8 mouse cellular contexts compared by ENCODE assay signal in genomic region chr1:161251417-161252265, GRCm38 (mm10). TPM values are rescaled to one million over a fixed set of nuclear protein-coding genes. Genes with fewer than 3 reads are reported as not detected.
DNase-seq lines count a peak whose midpoint lies in the region; ATAC-seq and TF ChIP-seq lines count a peak whose summit lies in the region.

No protein-coding gene starts in this region.

- WGBS in forebrain, embryonic 14.5 days: 74% methylated on average over 9 of the region's 9 CpGs
- WGBS in liver, embryonic 14.5 days (ENCODE audit: insufficient replicate concordance): 22% methylated on average over 9 of the region's 9 CpGs

- no peaks in the 10 kb centered on the region for H3K27me3 ChIP-seq in forebrain, embryonic 14.5 days (replicated peaks; ENCODE audit: control insufficient read depth, insufficient read depth, low read length)
- no peaks in the 10 kb centered on the region for H3K27me3 ChIP-seq in liver, embryonic 14.5 days (ENCODE audit: control insufficient read depth, insufficient read depth, low read length)

- H3K9me3 ChIP-seq in forebrain, embryonic 14.5 days (replicated peaks; ENCODE audit: control insufficient read depth, low read length): no peaks in the 10 kb centered on the region
- no peaks in the 10 kb centered on the region for H3K9me3 ChIP-seq in liver, embryonic 14.5 days (ENCODE audit: control insufficient read depth, low read length)

- ATAC-seq in forebrain, embryonic 14.5 days: no peak; the same call in 1 of the 2 replicates
- ATAC-seq in liver, embryonic 14.5 days (ENCODE audit: insufficient read depth): peak; percentile 3
- ATAC-seq in neutrophil, adult 5-6 weeks (ENCODE audit: extremely low read depth, insufficient number of reproducible peaks, low FRiP score, poor library complexity, severe bottlenecking): peak; percentile 68

- peak; percentile 9 for DNase-seq in cerebellum, adult 9-10 months
- no peak for DNase-seq in cerebellum, adult 9-11 months
- peak; percentile 23 to 75 for DNase-seq in CD8-positive naive resting alpha-beta T cell, adult 2 months (ENCODE audit: low read depth in 2 of 2, low spot score in 2 of 2)
- no peak for DNase-seq in forebrain, embryonic 14.5 days (ENCODE audit: low spot score)
- no peak for DNase-seq in liver, embryonic 14.5 days (ENCODE audit: low read depth in 3 of 3, low spot score in 3 of 3)
- no peak for DNase-seq in gastrocnemius, postnatal 36 days
- DNase-seq in left cerebral cortex, postnatal 14 days (ENCODE audit: low spot score in 2 of 2): no peak

- no peak overlapping the region for H3K27ac ChIP-seq in forebrain, embryonic 14.5 days (ENCODE audit: low read depth, low read length)
- peak overlapping the region; percentile 49 for H3K27ac ChIP-seq in liver, embryonic 14.5 days

- no peak for TF ChIP-seq EP300 in liver, embryonic 14.5 days (IDR thresholded peaks at IDR 0.05; ENCODE audit: low read depth)

- peaks cover 20% of the 10 kb centered on the region for H3K4me1 ChIP-seq in forebrain, embryonic 14.5 days (ENCODE audit: control insufficient read depth, insufficient read depth, low read length)
- H3K4me1 ChIP-seq in liver, embryonic 14.5 days (replicated peaks; ENCODE audit: control insufficient read depth in 2 of 2, insufficient read depth in 2 of 2, low read length in 1 of 2): peaks cover 64 to 75% of the 10 kb centered on the region in 2 experiments

- TF ChIP-seq CTCF in liver, embryonic 14.5 days (IDR thresholded peaks at IDR 0.05; ENCODE audit: low read depth): no peak

- peak overlapping the region; percentile 93 for H3K4me2 ChIP-seq in forebrain, embryonic 14.5 days (ENCODE audit: low read length)
- peak overlapping the region; percentile 89 for H3K4me2 ChIP-seq in liver, embryonic 14.5 days (ENCODE audit: low read depth)

- H3K4me3 ChIP-seq in forebrain, embryonic 14.5 days (ENCODE audit: low read depth, low read length): peak overlapping the region; percentile 81
- peak overlapping the region; percentile 29 to 94 for H3K4me3 ChIP-seq in liver, embryonic 14.5 days (ENCODE audit: insufficient read depth in 1 of 2, low read depth in 2 of 2, low read length in 2 of 2)

- intact Hi-C loops in gastrocnemius, postnatal 36 days (cut with DNase I): no loop called here
- intact Hi-C loops in left cerebral cortex, postnatal 14 days (cut with DNase I): no loop called here

- peak overlapping the region; percentile 90; the same call in 1 of the 2 replicates for H3K9ac ChIP-seq in forebrain, embryonic 14.5 days (ENCODE audit: low read length)
- peak overlapping the region; percentile 49; the same call in 1 of the 2 replicates for H3K9ac ChIP-seq in liver, embryonic 14.5 days (replicated peaks)

- 0 out of 2 replicates have a peak, but pooled peaks cover 3% of the 10 kb centered on the region for H3K36me3 ChIP-seq in forebrain, embryonic 14.5 days (ENCODE audit: control insufficient read depth, insufficient read depth, low read length)
- H3K36me3 ChIP-seq in liver, embryonic 14.5 days (replicated peaks; ENCODE audit: control insufficient read depth, insufficient read depth, low read depth): peaks cover 6% of the 10 kb centered on the region

RNA-seq across cellular contexts. Expression of gene Prdx6, which starts 0.6 kb away (rescaled TPM):
- polyA plus RNA-seq in forebrain, embryonic 14.5 days (2014; fragmentation: Nextera tagmentation; extraction: Ambion mirVana): 256 and 281 TPM in 2 replicates
- polyA plus RNA-seq in liver, embryonic 14.5 days (2012; rRNA removed): 63.6 and 106 TPM in 2 replicates
- 341 and 350 TPM in 2 replicates for polyA plus RNA-seq in liver, embryonic 14.5 days (2014; fragmentation: Nextera tagmentation; extraction: Ambion mirVana)
- 87.8 and 99.7 TPM in 2 replicates for total RNA-seq in neutrophil, adult 5-6 weeks (2017)
- 100 to 1,000 TPM; 104 to 117 TPM for total RNA-seq in gastrocnemius, postnatal 36 days (2021)
- total RNA-seq in left cerebral cortex, postnatal 14 days (2021): 100 to 1,000 TPM; 277 to 282 TPM

Comparison
In these comparisons a context has a peak if more than half of its experiments do, and no peak if none do; other contexts are left out.
1. DNase-seq: peak in cerebellum, adult 9-10 months (single experiment) and CD8-positive naive resting alpha-beta T cell, adult 2 months (2 of 2); none in cerebellum, adult 9-11 months (single experiment), forebrain, embryonic 14.5 days (single experiment), liver, embryonic 14.5 days (0 of 3), gastrocnemius, postnatal 36 days (0 of 2) and left cerebral cortex, postnatal 14 days (0 of 2).